Mouse (Mus musculus): ENCODE measurements around the gene Ap1s2. TPM values are rescaled to one million over a fixed set of nuclear protein-coding genes. Genes with fewer than 3 reads are reported as not detected.

Ap1s2 gene
- total and polyA plus RNA-seq, 2 experiments from 2014 or later: 12.0 to 16.0 TPM

DNA sequence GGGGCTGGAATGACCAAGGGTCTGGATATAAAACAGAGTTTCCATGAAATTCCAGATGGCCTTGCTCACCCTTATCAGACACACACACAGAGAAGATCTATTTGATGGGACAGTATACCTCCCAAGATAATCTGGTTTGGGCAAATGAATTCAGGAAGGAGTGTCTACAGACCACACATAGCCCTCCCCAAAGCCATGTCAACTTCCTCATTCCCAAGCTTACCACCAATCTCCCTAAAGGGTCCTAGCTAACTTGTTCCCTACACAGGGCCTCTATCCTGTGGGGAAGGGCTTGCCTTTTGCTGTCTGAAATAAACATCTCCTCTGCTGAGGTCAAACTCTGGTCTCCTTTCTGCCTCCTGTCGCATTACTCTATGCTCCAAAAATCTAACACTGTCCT lies 72.3 kb downstream of the Ap1s2 start:
- H3K27ac ChIP-seq (ENCODE audit: low read depth): no peak overlapping the region
- no peak overlapping the region for H3K4me3 ChIP-seq (ENCODE audit: low read depth, low read length)
- no peaks in the 10 kb centered on the region for H3K27me3 ChIP-seq (ENCODE audit: control insufficient read depth, insufficient read depth, low read length)
- H3K9ac ChIP-seq (replicated peaks; ENCODE audit: low read depth, low read length): no peak overlapping the region
- DNase-seq (ENCODE audit: low spot score) (no peak), ATAC-seq (ENCODE audit: insufficient read depth, low read depth) (no peak)
- TF ChIP-seq CTCF (IDR thresholded peaks at IDR 0.05; ENCODE audit: low read depth) (no peak), EP300 (IDR thresholded peaks at IDR 0.05; ENCODE audit: low read depth) (no peak)
- no peaks in the 10 kb centered on the region for H3K36me3 ChIP-seq (replicated peaks; ENCODE audit: control insufficient read depth, insufficient read depth, low read length)
- 74% methylated on average over 1 of the region's 1 CpGs for WGBS
- no peak overlapping the region for H3K4me2 ChIP-seq (ENCODE audit: low read depth, low read length)
- H3K4me1 ChIP-seq (ENCODE audit: control insufficient read depth, insufficient read depth): no peaks in the 10 kb centered on the region
- no peaks in the 10 kb centered on the region for H3K9me3 ChIP-seq (replicated peaks; ENCODE audit: control insufficient read depth, low read length)

DNA sequence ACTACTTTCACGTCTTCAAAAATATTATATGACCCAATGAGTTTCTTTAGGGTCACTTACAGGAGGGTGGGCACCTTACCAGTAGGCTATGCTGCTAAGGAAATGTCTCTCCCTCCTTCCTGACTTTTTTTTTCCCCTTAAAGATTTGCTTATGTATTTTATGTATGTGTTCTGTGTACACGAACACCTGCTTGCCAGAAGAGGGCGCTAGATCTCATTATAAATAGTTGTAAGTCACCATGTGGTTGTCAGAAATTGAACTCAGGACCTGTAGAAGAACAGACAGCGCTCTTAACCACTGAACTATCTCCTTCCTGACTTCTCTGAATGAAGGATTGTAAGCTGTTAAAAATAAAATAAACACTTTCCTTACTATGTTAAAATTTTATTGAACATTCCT lies 72.7 kb downstream of the Ap1s2 start:
- TF ChIP-seq CTCF (IDR thresholded peaks at IDR 0.05; ENCODE audit: low read depth) (no peak), EP300 (IDR thresholded peaks at IDR 0.05; ENCODE audit: low read depth) (no peak)
- Histone ChIP-seq H3K9me3 (replicated peaks; ENCODE audit: control insufficient read depth, low read length) (no peaks in the 10 kb centered on the region), H3K36me3 (replicated peaks; ENCODE audit: control insufficient read depth, insufficient read depth, low read length) (no peaks in the 10 kb centered on the region), H3K9ac (replicated peaks; ENCODE audit: low read depth, low read length) (no peak overlapping the region), H3K4me3 (ENCODE audit: low read depth, low read length) (no peak overlapping the region), H3K27ac (ENCODE audit: low read depth) (no peak overlapping the region), H3K4me2 (ENCODE audit: low read depth, low read length) (no peak overlapping the region), H3K27me3 (ENCODE audit: control insufficient read depth, insufficient read depth, low read length) (no peaks in the 10 kb centered on the region), H3K4me1 (ENCODE audit: control insufficient read depth, insufficient read depth) (no peaks in the 10 kb centered on the region)
- ATAC-seq (ENCODE audit: insufficient read depth, low read depth) (no peak), DNase-seq (ENCODE audit: low spot score) (no peak)
- 44% methylated on average over 4 of the region's 4 CpGs for WGBS

DNA sequence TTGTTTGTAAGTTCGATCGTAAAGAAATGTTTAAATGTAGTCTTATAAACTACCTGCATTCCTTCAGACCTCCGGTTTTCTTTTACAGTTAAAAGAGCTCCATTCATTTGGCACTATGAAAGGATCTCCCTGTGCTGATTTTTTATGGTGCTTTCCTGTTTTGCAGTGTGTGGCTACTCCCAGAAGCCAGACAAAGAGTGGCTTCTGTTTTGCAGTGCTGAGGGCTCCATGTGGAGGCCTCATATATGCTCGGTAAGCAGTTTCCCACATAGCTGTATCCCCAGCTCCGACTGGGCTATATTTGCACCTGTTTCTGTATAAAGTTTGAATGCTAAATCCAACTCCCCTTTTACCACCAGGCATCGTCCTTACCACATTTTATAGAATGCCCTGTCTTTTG lies 73.3 kb downstream of the Ap1s2 start:
- ATAC-seq (ENCODE audit: insufficient read depth, low read depth): no peak
- Histone ChIP-seq H3K4me1 (ENCODE audit: control insufficient read depth, insufficient read depth) (no peaks in the 10 kb centered on the region), H3K9me3 (replicated peaks; ENCODE audit: control insufficient read depth, low read length) (no peaks in the 10 kb centered on the region), H3K27me3 (ENCODE audit: control insufficient read depth, insufficient read depth, low read length) (no peaks in the 10 kb centered on the region), H3K27ac (ENCODE audit: low read depth) (no peak overlapping the region), H3K9ac (replicated peaks; ENCODE audit: low read depth, low read length) (no peak overlapping the region), H3K36me3 (replicated peaks; ENCODE audit: control insufficient read depth, insufficient read depth, low read length) (no peaks in the 10 kb centered on the region), H3K4me2 (ENCODE audit: low read depth, low read length) (no peak overlapping the region), H3K4me3 (ENCODE audit: low read depth, low read length) (no peak overlapping the region)
- DNase-seq (ENCODE audit: low spot score): no peak
- no peak for TF ChIP-seq CTCF (IDR thresholded peaks at IDR 0.05; ENCODE audit: low read depth)
- TF ChIP-seq EP300 (IDR thresholded peaks at IDR 0.05; ENCODE audit: low read depth): no peak
- WGBS: 73% methylated on average over 6 of the region's 6 CpGs

Other genes with a start within 250 kb of the Ap1s2 start
- not detected in 2 replicates for gene Rnf138rt1, start 147.7 kb upstream of the Ap1s2 start, total RNA-seq (2014; rRNA removed; ENCODE audit: low replicate concordance)
- gene Rnf138rt1, start 147.7 kb upstream of the Ap1s2 start, polyA plus RNA-seq (2015; fragmentation: Nextera tagmentation; extraction: Ambion mirVana): 0.10 TPM in 1 of 2 replicates, not detected in the other
- gene Zrsr2, start 49.6 kb downstream of the Ap1s2 start, total RNA-seq (2014; rRNA removed; ENCODE audit: low replicate concordance): 0.92 and 1.3 TPM in 2 replicates
- 22.8 and 25.8 TPM in 2 replicates for gene Zrsr2, start 49.6 kb downstream of the Ap1s2 start, polyA plus RNA-seq (2015; fragmentation: Nextera tagmentation; extraction: Ambion mirVana)
- gene Car5b, start 119.0 kb downstream of the Ap1s2 start, total RNA-seq (2014; rRNA removed; ENCODE audit: low replicate concordance): 0.12 and 0.76 TPM in 2 replicates
- 0.21 and 0.27 TPM in 2 replicates for gene Car5b, start 119.0 kb downstream of the Ap1s2 start, polyA plus RNA-seq (2015; fragmentation: Nextera tagmentation; extraction: Ambion mirVana)
- 8.3 and 14.2 TPM in 2 replicates for gene Siah1b, start 167.5 kb downstream of the Ap1s2 start, total RNA-seq (2014; rRNA removed; ENCODE audit: low replicate concordance)
- gene Siah1b, start 167.5 kb downstream of the Ap1s2 start, polyA plus RNA-seq (2015; fragmentation: Nextera tagmentation; extraction: Ambion mirVana): 10.3 and 10.5 TPM in 2 replicates
- gene Cltrn, start 179.8 kb downstream of the Ap1s2 start, total RNA-seq (2014; rRNA removed; ENCODE audit: low replicate concordance): not detected in 2 replicates
- gene Cltrn, start 179.8 kb downstream of the Ap1s2 start, polyA plus RNA-seq (2015; fragmentation: Nextera tagmentation; extraction: Ambion mirVana): not detected in 2 replicates
- gene Ace2, start 230.3 kb downstream of the Ap1s2 start, total RNA-seq (2014; rRNA removed; ENCODE audit: low replicate concordance): 0.15 TPM in 1 of 2 replicates, not detected in the other
- 0.31 and 0.44 TPM in 2 replicates for gene Ace2, start 230.3 kb downstream of the Ap1s2 start, polyA plus RNA-seq (2015; fragmentation: Nextera tagmentation; extraction: Ambion mirVana)

Measured in heart, postnatal 0 days (tissue).